Mouse (Mus musculus) liver (tissue): ENCODE results near the gene Tnfsf14.

ENCODE experiments used
- DNase-seq: peaks from one replicate; pipeline ENCODE4 v3.0.0-alpha.2; 2020; ENCODE audit warnings: mixed read lengths

Gene Tnfsf14

GRCm38 (mm10) chr17:57194041-57194507 lies at the start of gene Tnfsf14:
TSS of gene Tnfsf14 (minus strand) at chr17:57194177.
- DNase-seq = peak; percentile 36

- no peak for DNase-seq
Observed at GRCm38 (mm10) chr17:57237181-57237580, 43.2 kb upstream of the Tnfsf14 start.

- DNase-seq = no peak
Observed at GRCm38 (mm10) chr17:57235803-57236202, 41.8 kb upstream of the Tnfsf14 start.

GRCm38 (mm10) chr17:57234254-57234928 lies 40.4 kb upstream of the Tnfsf14 start:
- no peak for DNase-seq

GRCm38 (mm10) chr17:57233038-57233437 lies 39.1 kb upstream of the Tnfsf14 start:
- peak; percentile 58 for DNase-seq

- DNase-seq = no peak
Observed at GRCm38 (mm10) chr17:57232200-57232599, 38.2 kb upstream of the Tnfsf14 start.

- DNase-seq = no peak
Observed at GRCm38 (mm10) chr17:57231321-57231771, 37.4 kb upstream of the Tnfsf14 start.

GRCm38 (mm10) chr17:57230728-57231125 lies 36.8 kb upstream of the Tnfsf14 start:
- peak; percentile 52 for DNase-seq

GRCm38 (mm10) chr17:57229851-57230727 lies 36.1 kb upstream of the Tnfsf14 start:
- no peak for DNase-seq

- DNase-seq = no peak
Observed at GRCm38 (mm10) chr17:57228873-57229272, 34.9 kb upstream of the Tnfsf14 start.

GRCm38 (mm10) chr17:57228014-57228413 lies 34.0 kb upstream of the Tnfsf14 start, which contains the start of gene C3:
TSS of gene C3 (minus strand) at chr17:57228136.
- peak; percentile 37 for DNase-seq

- DNase-seq = no peak
Observed at GRCm38 (mm10) chr17:57227468-57227867, 33.5 kb upstream of the Tnfsf14 start.

- DNase-seq = no peak
Observed at GRCm38 (mm10) chr17:57223313-57223712, 29.3 kb upstream of the Tnfsf14 start.

- DNase-seq = no peak
Observed at GRCm38 (mm10) chr17:57221911-57222310, 27.9 kb upstream of the Tnfsf14 start.

- peak; percentile 8 for DNase-seq
Observed at GRCm38 (mm10) chr17:57219884-57220207, 25.9 kb upstream of the Tnfsf14 start.

GRCm38 (mm10) chr17:57219167-57219883 lies 25.3 kb upstream of the Tnfsf14 start:
- peak; percentile 69 for DNase-seq

GRCm38 (mm10) chr17:57218335-57218900 lies 24.4 kb upstream of the Tnfsf14 start:
- DNase-seq = peak; percentile 0

- DNase-seq = peak; percentile 24
Observed at GRCm38 (mm10) chr17:57214676-57215387, 20.9 kb upstream of the Tnfsf14 start.

GRCm38 (mm10) chr17:57211501-57211900 lies 17.5 kb upstream of the Tnfsf14 start:
- no peak for DNase-seq

- DNase-seq = no peak
Observed at GRCm38 (mm10) chr17:57209330-57209729, 15.4 kb upstream of the Tnfsf14 start.

- DNase-seq = no peak
Observed at GRCm38 (mm10) chr17:57207938-57208337, 14.0 kb upstream of the Tnfsf14 start.
